Comparison of ENCODE assay signal across 8 mouse cellular contexts in the genomic region with DNA sequence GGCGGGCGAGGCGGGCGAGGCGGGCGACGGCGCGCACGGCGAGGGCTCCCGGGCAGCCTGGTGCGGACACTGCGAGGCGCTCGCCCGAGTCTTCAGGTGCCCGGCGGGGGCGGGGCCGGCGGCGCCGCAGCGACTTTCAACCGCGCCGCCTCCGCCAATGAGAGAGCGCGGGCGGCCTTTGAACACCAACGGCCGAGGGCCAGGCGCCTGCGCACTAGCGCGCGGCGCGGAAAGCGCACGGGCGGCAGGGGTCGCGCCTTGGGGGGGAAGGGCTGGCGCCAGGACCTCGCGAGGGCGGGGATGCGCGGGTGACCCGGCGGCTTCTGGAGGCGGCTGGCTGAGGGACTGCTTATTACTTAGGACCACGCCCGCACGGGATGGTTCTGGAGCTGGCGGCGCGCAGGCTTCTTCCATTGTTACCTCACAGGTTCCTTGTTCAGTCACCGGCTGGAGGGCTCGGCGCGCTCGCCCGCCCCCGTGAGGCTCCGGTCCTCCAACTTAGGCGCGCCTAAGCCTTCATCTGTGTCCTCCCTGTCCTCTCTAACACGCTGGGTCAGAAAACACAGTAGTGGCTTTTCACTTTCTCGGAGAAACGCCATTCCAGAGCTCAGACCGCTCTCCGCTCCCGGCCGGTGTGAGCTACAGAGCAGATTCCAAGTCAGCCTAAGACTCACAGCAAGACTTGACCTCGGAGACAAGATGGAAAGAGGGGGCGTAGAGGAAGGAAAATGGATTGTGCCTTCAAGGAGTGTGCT. TPM values are rescaled to one million over a fixed set of nuclear protein-coding genes. Genes with fewer than 3 reads are reported as not detected.
DNase-seq lines count a peak whose midpoint lies in the region; ATAC-seq and TF ChIP-seq lines count a peak whose summit lies in the region.

A gene (minus strand): TSS at position 111 of the 755 bp plus-strand sequence.

- H3K36me3 ChIP-seq in embryonic facial prominence, embryonic 14.5 days (ENCODE audit: control insufficient read depth, insufficient read depth, low read length), result peaks cover 14% of the 10 kb centered on the region
- peaks cover 10% of the 10 kb centered on the region for H3K36me3 ChIP-seq in limb, embryonic 13.5 days
- H3K36me3 ChIP-seq in midbrain, embryonic 15.5 days (replicated peaks), result no peaks in the 10 kb centered on the region

- no peak for TF ChIP-seq CTCF in bone marrow, adult 2 months (IDR thresholded peaks at IDR 0.05; ENCODE audit: control insufficient read depth, insufficient read depth, low read length)

- peak within 1 kb of the TSS; percentile 91 for H3K9ac ChIP-seq in embryonic facial prominence, embryonic 14.5 days (ENCODE audit: low read depth, low read length)
- H3K9ac ChIP-seq in limb, embryonic 13.5 days, result peak within 1 kb of the TSS; percentile 94
- peak within 1 kb of the TSS; percentile 85 for H3K9ac ChIP-seq in midbrain, embryonic 15.5 days

- peak within 1 kb of the TSS; percentile 75 for H3K4me2 ChIP-seq in embryonic facial prominence, embryonic 14.5 days (ENCODE audit: low read depth, low read length)
- peak within 1 kb of the TSS; percentile 83 for H3K4me2 ChIP-seq in limb, embryonic 13.5 days (replicated peaks)
- H3K4me2 ChIP-seq in midbrain, embryonic 15.5 days, result peak within 1 kb of the TSS; percentile 83

- peak within 1 kb of the TSS; percentile 100 for H3K4me3 ChIP-seq in bone marrow, adult 2 months (replicated peaks; ENCODE audit: control insufficient read depth, low read depth, low read length)
- peak within 1 kb of the TSS; percentile 87 for H3K4me3 ChIP-seq in embryonic facial prominence, embryonic 14.5 days (ENCODE audit: low read depth, low read length)
- H3K4me3 ChIP-seq in limb, embryonic 13.5 days, result peak within 1 kb of the TSS; percentile 86
- H3K4me3 ChIP-seq in midbrain, embryonic 15.5 days, result peak within 1 kb of the TSS; percentile 82

- WGBS in bone marrow, adult 2 months, result under 1% methylated on average over 80 of the region's 80 CpGs
- under 1% methylated on average over 37 of the region's 80 CpGs for WGBS in embryonic facial prominence, embryonic 14.5 days
- under 1% methylated on average over 57 of the region's 80 CpGs for WGBS in limb, embryonic 13.5 days
- WGBS in midbrain, embryonic 15.5 days, result under 1% methylated on average over 67 of the region's 80 CpGs

- TF ChIP-seq POLR2A in bone marrow, adult 2 months (IDR thresholded peaks at IDR 0.05; ENCODE audit: borderline replicate concordance, control insufficient read depth, low read depth, low read length), result peak; percentile 74

- peak within 1 kb of the TSS; percentile 96 for H3K27ac ChIP-seq in bone marrow, adult 2 months (ENCODE audit: control insufficient read depth, insufficient read depth, low read depth, low read length, poor library complexity)
- H3K27ac ChIP-seq in embryonic facial prominence, embryonic 14.5 days (replicated peaks; ENCODE audit: low read depth, low read length), result peak within 1 kb of the TSS; percentile 79
- peak within 1 kb of the TSS; percentile 90 for H3K27ac ChIP-seq in limb, embryonic 13.5 days
- H3K27ac ChIP-seq in midbrain, embryonic 15.5 days, result peak within 1 kb of the TSS; percentile 93

- ATAC-seq in embryonic facial prominence, embryonic 14.5 days (ENCODE audit: low read depth), result peak; percentile 95
- ATAC-seq in limb, embryonic 13.5 days (ENCODE audit: low FRiP score, low read depth), result peak; percentile 93
- ATAC-seq in midbrain, embryonic 15.5 days (replicated peaks), result peak; percentile 98

- DNase-seq in A20 (ENCODE audit: low read depth, low spot score), result peak; percentile 95
- peak; percentile 97 for DNase-seq in embryonic facial prominence, embryonic 14.5 days (ENCODE audit: low spot score)
- peak; percentile 83 for DNase-seq in heart, adult 8-10 months (ENCODE audit: low spot score)
- peak; percentile 86 to 89 for DNase-seq in kidney, adult 8-10 months
- peak; percentile 87 to 91 for DNase-seq in spleen, adult 18-20 months

- no peaks in the 10 kb centered on the region for H3K27me3 ChIP-seq in embryonic facial prominence, embryonic 14.5 days (replicated peaks; ENCODE audit: control insufficient read depth, insufficient read depth, low read length)
- no peaks in the 10 kb centered on the region for H3K27me3 ChIP-seq in limb, embryonic 13.5 days
- H3K27me3 ChIP-seq in midbrain, embryonic 15.5 days (replicated peaks), result no peaks in the 10 kb centered on the region; the same call in 1 of the 2 replicates

- no peaks in the 10 kb centered on the region for H3K9me3 ChIP-seq in embryonic facial prominence, embryonic 14.5 days (ENCODE audit: control insufficient read depth, low read length)
- no peaks in the 10 kb centered on the region for H3K9me3 ChIP-seq in limb, embryonic 13.5 days
- no peaks in the 10 kb centered on the region for H3K9me3 ChIP-seq in midbrain, embryonic 15.5 days

- no peaks in the 10 kb centered on the region; the same call in 1 of the 2 replicates for H3K4me1 ChIP-seq in bone marrow, adult 2 months (ENCODE audit: control insufficient read depth, insufficient read depth, low read length)
- peaks cover 11% of the 10 kb centered on the region; the same call in 1 of the 2 replicates for H3K4me1 ChIP-seq in embryonic facial prominence, embryonic 14.5 days (ENCODE audit: control insufficient read depth, insufficient read depth, low read length)
- peaks cover 23% of the 10 kb centered on the region for H3K4me1 ChIP-seq in limb, embryonic 13.5 days
- H3K4me1 ChIP-seq in midbrain, embryonic 15.5 days, result peaks cover 25% of the 10 kb centered on the region

RNA-seq across cellular contexts. Expression of the gene that starts here (rescaled TPM):
- 56.7 and 73.7 TPM in 2 replicates for polyA plus RNA-seq in bone marrow, adult 2 months (2011; ENCODE audit: insufficient read depth, insufficient read length, low replicate concordance, missing spikeins)
- 75.9 and 86.7 TPM in 2 replicates for polyA plus RNA-seq in embryonic facial prominence, embryonic 14.5 days (2014; fragmentation: Nextera tagmentation; extraction: Ambion mirVana)
- total RNA-seq in heart, adult 8-10 months (2022), result 1 to 10 TPM in 2 of 4 experiments, under 1 TPM in 2; 0.90 to 2.7 (median 1.3) TPM
- polyA plus RNA-seq in limb, embryonic 13.5 days (2015; fragmentation: Nextera tagmentation; extraction: Ambion mirVana), result 124 TPM in 2 replicates
- polyA plus RNA-seq in midbrain, embryonic 15.5 days (2015; fragmentation: Nextera tagmentation; extraction: Ambion mirVana), result 38.4 and 39.9 TPM in 2 replicates

Comparison
In these comparisons a context has a peak if more than half of its experiments do, and no peak if none do; other contexts are left out.
1. Peak in every context shown above with its lines: DNase-seq, ATAC-seq, H3K4me3 ChIP-seq and H3K27ac ChIP-seq.